Mouse (Mus musculus) midbrain, embryonic 11.5 days (tissue): Measurements from ENCODE around the gene Foxl1. TPM values are rescaled to one million over a fixed set of nuclear protein-coding genes. Genes with fewer than 3 reads are reported as not detected.
"Not testable (repeated sequence)": the region's sequence is repeated elsewhere in the genome, so short reads cannot be mapped to it uniquely, and the experiment has no call there.

Experiments
- ATAC-seq: fragments of 200-750 bp; cut with Nextera tagmentation; 2 replicates; pipeline ENCODE4 v1.8.0; 2017; ENCODE audit warnings: moderate TSS enrichment, moderate library complexity; ENCODE audit not compliant: low FRiP score
- DNase-seq: peaks from one replicate; pipeline ENCODE4 v3.0.0; 2015; ENCODE audit warnings: low spot score; ENCODE audit errors: missing footprints
- H3K27ac ChIP-seq: fragments of 300-500 bp; sonication (generic); 2 replicates; pipeline ENCODE4 v1.5.1; 2014; ENCODE audit warnings: low read depth, low read length
- H3K27me3 ChIP-seq: fragments of 300-500 bp; sonication (generic); 2 replicates; pipeline ENCODE4 v1.6.1; 2014; ENCODE audit warnings: mild to moderate bottlenecking, low read length, moderate library complexity, mixed read lengths; ENCODE audit not compliant: control insufficient read depth, insufficient read depth
- H3K36me3 ChIP-seq: fragments of 300-500 bp; sonication (generic); 2 replicates; pipeline ENCODE4 v1.6.1; 2014; ENCODE audit warnings: mild to moderate bottlenecking, low read length, moderate library complexity, mixed read lengths; ENCODE audit not compliant: control insufficient read depth, insufficient read depth
- H3K4me1 ChIP-seq: fragments of 300-500 bp; sonication (generic); 2 replicates; pipeline ENCODE4 v1.6.1; 2014; ENCODE audit warnings: low read length; ENCODE audit not compliant: control insufficient read depth, insufficient read depth
- H3K4me2 ChIP-seq: fragments of 300-500 bp; sonication (generic); 2 replicates; pipeline ENCODE4 v1.6.1; 2014; ENCODE audit warnings: mild to moderate bottlenecking, moderate library complexity
- H3K4me3 ChIP-seq: fragments of 300-500 bp; sonication (generic); 2 replicates; pipeline ENCODE4 v1.5.1; 2014; ENCODE audit warnings: low read depth, low read length
- H3K9ac ChIP-seq: fragments of 300-500 bp; sonication (generic); 2 replicates; pipeline ENCODE4 v1.6.1; 2014; ENCODE audit warnings: low read length
- H3K9me3 ChIP-seq: fragments of 300-500 bp; sonication (generic); 2 replicates; pipeline ENCODE4 v1.6.1; 2016; ENCODE audit warnings: low read length; ENCODE audit not compliant: control insufficient read depth
- WGBS: fragments of 180-500 bp; shearing (Covaris S2); extraction: QIAGEN DNeasy Blood & Tissue Kit; methylation state at CpG from one replicate; pipeline ENCODE4 v1.1.7; 2014; 5-methylcytosine and 5-hydroxymethylcytosine counted together
- polyA plus RNA-seq: library from polyadenylated mRNA; unstranded; fragments of >200 nt; fragmentation: Nextera tagmentation; extraction: Ambion mirVana; gene quantifications from 2 replicates; pipeline ENCODE4 v1.2.1, GENCODE M21; 2014

Foxl1 gene
- polyA plus RNA-seq, 1 experiment from 2014 or later = 0.79 TPM

GRCm38 (mm10) chr8:121128531-121129264, 958 bp downstream of the Foxl1 start:
- peaks cover 3% of the 10 kb centered on the region for H3K9me3 ChIP-seq
- peaks cover 10% of the 10 kb centered on the region for H3K4me1 ChIP-seq
- H3K36me3 ChIP-seq = no peaks in the 10 kb centered on the region
- DNase-seq (peak; percentile 94), ATAC-seq (no peak)
- WGBS = 1% methylated on average over 55 of the region's 55 CpGs
- peaks cover 82% of the 10 kb centered on the region for H3K27me3 ChIP-seq
- H3K4me3 ChIP-seq = peak overlapping the region; percentile 11; the same call in 1 of the 2 replicates
- H3K4me2 ChIP-seq = 0 out of 2 replicates have a peak overlapping the region, but pooled peaks have one; percentile 7
- no peak overlapping the region for H3K27ac ChIP-seq
- H3K9ac ChIP-seq = no peak overlapping the region

GRCm38 (mm10) chr8:121129265-121129940, 1.7 kb downstream of the Foxl1 start:
- no peak overlapping the region for H3K4me2 ChIP-seq
- H3K36me3 ChIP-seq = no peaks in the 10 kb centered on the region
- no peak overlapping the region for H3K4me3 ChIP-seq
- peaks cover 10% of the 10 kb centered on the region for H3K4me1 ChIP-seq
- ATAC-seq (no peak), DNase-seq (peak; percentile 93)
- H3K27me3 ChIP-seq = peaks cover 76% of the 10 kb centered on the region
- no peak overlapping the region for H3K27ac ChIP-seq
- 10% methylated on average over 16 of the region's 16 CpGs for WGBS
- no peaks in the 10 kb centered on the region; the same call in 1 of the 2 replicates for H3K9me3 ChIP-seq
- no peak overlapping the region for H3K9ac ChIP-seq

GRCm38 (mm10) chr8:121130522-121130921, 2.8 kb downstream of the Foxl1 start:
- Histone ChIP-seq H3K27ac (no peak overlapping the region), H3K4me3 (no peak overlapping the region), H3K4me2 (no peak overlapping the region), H3K9ac (no peak overlapping the region), H3K36me3 (no peaks in the 10 kb centered on the region), H3K27me3 (peaks cover 65% of the 10 kb centered on the region), H3K9me3 (no peaks in the 10 kb centered on the region), H3K4me1 (peaks cover 10% of the 10 kb centered on the region)
- no peak for ATAC-seq
- 33% methylated on average over 5 of the region's 5 CpGs for WGBS
- peak; percentile 95 for DNase-seq

- Histone ChIP-seq H3K27ac (no peak overlapping the region), H3K4me2 (no peak overlapping the region), H3K4me3 (no peak overlapping the region), H3K36me3 (no peaks in the 10 kb centered on the region), H3K27me3 (peaks cover 39% of the 10 kb centered on the region), H3K9ac (no peak overlapping the region), H3K9me3 (peaks cover 3% of the 10 kb centered on the region; the same call in 1 of the 2 replicates), H3K4me1 (peaks cover 6% of the 10 kb centered on the region)
- DNase-seq (no peak), ATAC-seq (no peak)
- 69% methylated on average over 5 of the region's 5 CpGs for WGBS
Observed at GRCm38 (mm10) chr8:121132961-121133513, 5.3 kb downstream of the Foxl1 start.

- Histone ChIP-seq H3K36me3 (no peaks in the 10 kb centered on the region), H3K27me3 (peaks cover 29% of the 10 kb centered on the region), H3K4me2 (no peak overlapping the region), H3K9me3 (peaks cover 3% of the 10 kb centered on the region; the same call in 1 of the 2 replicates), H3K4me3 (no peak overlapping the region), H3K4me1 (no peaks in the 10 kb centered on the region), H3K9ac (no peak overlapping the region), H3K27ac (no peak overlapping the region)
- no peak for DNase-seq
- no peak for ATAC-seq
- 88% methylated on average over 10 of the region's 10 CpGs for WGBS
Observed at GRCm38 (mm10) chr8:121134102-121134501, 6.4 kb downstream of the Foxl1 start.

GRCm38 (mm10) chr8:121134512-121134911, 6.8 kb downstream of the Foxl1 start:
- DNase-seq (peak; percentile 85), ATAC-seq (no peak)
- Histone ChIP-seq H3K27me3 (peaks cover 25% of the 10 kb centered on the region), H3K36me3 (no peaks in the 10 kb centered on the region), H3K9me3 (peaks cover 3% of the 10 kb centered on the region; the same call in 1 of the 2 replicates), H3K4me1 (no peaks in the 10 kb centered on the region), H3K9ac (no peak overlapping the region), H3K4me3 (no peak overlapping the region), H3K4me2 (no peak overlapping the region), H3K27ac (no peak overlapping the region)
- WGBS = 84% methylated on average over 11 of the region's 11 CpGs

GRCm38 (mm10) chr8:121136856-121137255, 9.1 kb downstream of the Foxl1 start:
- Histone ChIP-seq H3K9ac (no peak overlapping the region), H3K4me3 (no peak overlapping the region), H3K27me3 (peaks cover 6% of the 10 kb centered on the region; the same call in 1 of the 2 replicates), H3K9me3 (peaks cover 3% of the 10 kb centered on the region; the same call in 1 of the 2 replicates), H3K27ac (no peak overlapping the region), H3K4me2 (no peak overlapping the region), H3K36me3 (no peaks in the 10 kb centered on the region), H3K4me1 (no peaks in the 10 kb centered on the region)
- no peak for DNase-seq
- WGBS = 92% methylated on average over 6 of the region's 6 CpGs
- ATAC-seq = no peak

GRCm38 (mm10) chr8:121145457-121146134, 17.9 kb downstream of the Foxl1 start:
- not testable (repeated sequence) for DNase-seq, H3K27me3 ChIP-seq, H3K9me3 ChIP-seq, H3K36me3 ChIP-seq, ATAC-seq, H3K4me3 ChIP-seq, H3K4me1 ChIP-seq, H3K27ac ChIP-seq, H3K4me2 ChIP-seq, H3K9ac ChIP-seq
- WGBS = 75% methylated on average over 4 of the region's 6 CpGs
